Mouse (Mus musculus) cerebellum, adult 11 months (tissue): ENCODE results near the gene Dnajc15.
"Not testable (repeated sequence)": the region's sequence is repeated elsewhere in the genome, so short reads cannot be mapped to it uniquely, and the experiment has no call there.

ENCODE experiments used
- DNase-seq: peaks from one replicate; pipeline ENCODE4 v3.0.0; 2022

The Dnajc15 gene

DNA sequence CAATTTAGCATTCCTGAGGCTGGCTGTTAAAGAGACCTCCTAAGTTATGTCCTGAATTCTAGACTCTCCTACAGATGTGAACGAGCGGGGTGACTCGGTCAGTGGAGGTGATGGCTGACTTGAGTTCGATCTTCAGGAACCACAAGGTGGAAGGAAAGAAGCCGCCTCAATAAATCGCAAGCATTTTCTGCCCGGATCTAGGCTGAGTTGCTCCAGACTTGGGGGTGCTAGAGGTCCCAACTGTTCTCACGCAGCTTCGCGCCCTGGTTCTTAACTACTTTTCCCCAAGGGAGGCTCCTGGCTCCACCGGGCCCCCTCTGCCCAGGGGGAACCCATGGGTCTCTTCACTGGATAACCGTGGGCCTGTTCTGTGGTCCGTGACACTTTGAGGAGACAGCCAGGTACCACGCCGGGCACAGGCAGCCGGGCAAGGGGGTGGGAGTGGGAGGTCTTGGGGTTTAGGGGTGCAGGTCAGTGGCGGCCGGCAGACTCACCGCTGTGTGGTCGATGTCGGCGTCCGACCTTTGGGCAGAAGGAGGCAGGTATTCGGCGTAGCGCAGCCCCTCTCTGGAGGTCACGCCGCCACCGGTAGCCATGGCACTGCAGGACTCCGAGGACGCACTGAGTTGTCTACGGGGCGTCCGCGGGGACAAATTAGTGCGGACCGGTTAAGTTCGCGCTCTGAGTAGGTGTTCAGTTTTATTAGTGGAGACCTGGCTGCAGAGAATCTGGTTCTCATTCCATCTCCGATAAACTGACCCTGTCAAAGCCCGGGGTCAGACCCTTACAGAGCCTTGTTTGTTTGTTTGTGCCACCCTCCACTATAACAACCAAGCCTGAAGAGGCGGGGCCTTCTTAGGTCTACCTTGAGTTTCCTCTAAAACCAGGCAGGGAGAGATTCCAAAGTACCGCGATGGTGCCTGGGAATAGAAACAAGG is at the start of gene Dnajc15:
Gene Dnajc15, minus strand, starts transcription at position 822 of the 938 bp plus-strand sequence.
- DNase-seq, result peak; percentile 85

GRCm38 (mm10) chr14:77923076-77923865 is 48.3 kb upstream of the Dnajc15 start:
- no peak for DNase-seq

DNA sequence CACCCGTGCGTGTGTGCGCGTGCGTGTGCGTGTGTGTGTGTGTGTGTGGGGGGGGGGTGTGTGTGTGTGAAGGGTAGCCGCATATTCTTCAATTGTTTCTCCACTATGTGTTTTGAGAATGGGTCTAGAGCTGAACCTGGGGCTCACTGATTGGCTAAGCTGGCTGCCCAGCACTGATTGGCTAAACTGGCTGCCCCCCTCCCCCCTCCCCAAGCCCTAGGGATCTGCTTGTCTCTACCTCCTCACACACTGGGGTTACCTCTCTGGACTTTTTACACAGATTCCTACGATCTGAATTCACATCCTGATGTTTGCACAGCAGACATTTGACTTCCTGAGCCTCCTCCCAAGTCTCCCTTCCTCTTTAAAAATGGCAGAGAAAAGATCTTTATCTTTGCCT is 46.7 kb upstream of the Dnajc15 start:
- no peak for DNase-seq

DNA sequence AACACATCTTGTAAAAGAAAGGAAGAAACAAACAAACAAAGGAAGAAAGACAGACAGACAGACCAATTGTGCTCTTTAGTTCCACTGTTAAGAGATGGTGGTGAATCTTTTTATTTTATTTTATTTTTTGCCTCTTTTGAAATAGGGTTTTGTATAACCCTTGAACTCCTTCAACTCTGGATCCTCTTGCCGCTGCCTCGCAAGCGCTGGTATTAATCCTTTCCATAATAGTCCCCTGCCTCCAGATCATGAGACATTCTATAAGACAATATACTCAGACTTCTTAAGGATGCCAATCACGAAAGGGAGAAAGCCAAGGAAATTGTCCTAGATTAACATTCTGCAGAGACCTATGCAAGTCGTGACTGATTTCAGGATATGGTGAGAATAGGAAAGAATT is 40.9 kb upstream of the Dnajc15 start:
- DNase-seq, result no peak

- DNase-seq, result no peak
Measured at GRCm38 (mm10) chr14:77906586-77906985, 31.7 kb upstream of the Dnajc15 start.

GRCm38 (mm10) chr14:77905466-77905865 is 30.5 kb upstream of the Dnajc15 start:
- no peak for DNase-seq

- no peak for DNase-seq
Measured at GRCm38 (mm10) chr14:77904171-77904762, 29.3 kb upstream of the Dnajc15 start, which contains the start of gene Epsti1. Gene Epsti1, plus strand, starts transcription at chr14:77904239.

- no peak for DNase-seq
Measured at GRCm38 (mm10) chr14:77902541-77902940, 27.6 kb upstream of the Dnajc15 start.

DNA sequence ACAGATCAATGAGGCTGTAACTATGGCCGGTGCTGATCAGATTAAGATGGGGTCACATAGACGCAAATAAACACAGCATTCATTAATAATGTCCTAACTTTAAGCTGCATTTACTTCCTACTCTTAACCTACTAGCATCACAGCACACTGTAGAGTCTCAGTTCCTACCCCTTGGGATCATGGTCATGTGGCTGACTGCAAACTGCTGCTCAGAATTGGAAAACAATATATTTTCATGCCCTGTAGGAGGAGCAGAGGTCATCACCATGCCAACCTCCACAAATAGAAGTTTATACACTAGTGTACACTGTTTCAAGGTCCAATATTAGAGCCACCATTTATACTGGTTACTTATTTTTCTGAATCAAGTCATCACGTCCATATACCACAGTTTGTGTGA is 21.0 kb upstream of the Dnajc15 start:
- DNase-seq, result no peak

DNA sequence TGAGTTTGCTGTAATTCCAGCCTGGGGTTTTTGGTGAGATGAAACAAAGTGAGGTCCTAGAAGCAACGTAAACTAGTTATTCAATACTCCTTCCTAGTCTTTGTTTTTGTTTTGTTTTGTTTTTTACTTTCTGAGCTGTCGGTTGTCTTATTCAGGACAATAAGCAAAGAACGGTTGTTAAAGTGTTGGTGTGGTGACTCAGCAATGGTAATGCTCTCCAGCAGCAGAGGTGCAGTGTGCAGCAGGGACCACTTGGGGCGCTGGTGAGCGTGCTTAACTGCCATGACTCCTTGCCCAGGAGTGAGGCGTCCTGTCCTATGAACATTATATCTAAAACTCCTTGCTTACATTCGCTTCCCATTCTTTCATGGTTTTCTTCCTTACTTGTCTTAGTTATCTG is 15.0 kb upstream of the Dnajc15 start:
- DNase-seq, result no peak

GRCm38 (mm10) chr14:77886941-77887340 is 12.0 kb upstream of the Dnajc15 start:
- DNase-seq, result no peak

DNA sequence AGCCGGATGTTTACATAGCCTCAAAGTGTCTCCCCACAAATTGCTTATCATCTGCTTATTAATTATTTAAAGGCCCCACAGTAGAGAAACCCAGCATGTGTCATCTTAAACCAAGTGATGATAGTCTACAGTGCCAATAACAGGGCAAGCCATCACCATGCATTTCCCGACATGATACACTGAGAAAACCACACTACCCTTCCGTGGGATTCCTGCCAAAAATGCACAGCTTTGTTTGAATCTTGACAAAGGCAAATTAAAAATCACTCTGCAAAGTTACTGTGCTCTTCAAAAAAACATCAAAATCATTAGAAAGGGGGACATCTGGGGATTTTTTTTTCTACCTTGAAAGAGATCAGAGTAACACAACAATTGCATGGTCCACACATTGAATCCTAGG is 11.5 kb upstream of the Dnajc15 start:
- no peak for DNase-seq

DNA sequence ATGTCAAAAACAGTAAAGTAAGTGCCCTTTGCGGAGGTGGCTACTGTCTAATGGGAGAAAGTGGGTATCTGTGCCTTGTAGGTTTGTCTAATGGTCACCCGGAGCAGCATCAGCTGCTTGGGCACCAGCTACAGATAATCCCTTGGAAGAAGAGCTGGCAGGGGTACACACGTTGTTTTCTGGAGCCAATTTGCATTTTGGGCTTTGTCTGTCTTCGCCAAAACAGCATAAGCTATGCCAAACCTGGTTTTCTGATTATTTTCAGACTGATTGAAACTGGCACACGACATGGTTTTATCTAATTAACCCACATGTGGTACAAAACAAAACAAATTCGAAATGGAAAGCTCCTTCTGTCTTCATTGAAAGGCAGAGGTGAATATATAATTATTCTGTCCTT is 7.7 kb upstream of the Dnajc15 start:
- DNase-seq, result peak; percentile 8

- DNase-seq, result no peak
Measured at GRCm38 (mm10) chr14:77881998-77882397, 7.1 kb upstream of the Dnajc15 start.

GRCm38 (mm10) chr14:77877876-77878275 is 3.0 kb upstream of the Dnajc15 start:
- not testable (repeated sequence) for DNase-seq

- no peak for DNase-seq
Measured at GRCm38 (mm10) chr14:77876199-77876598, 1.3 kb upstream of the Dnajc15 start.

- DNase-seq, result no peak
Measured at GRCm38 (mm10) chr14:77871380-77871975, 3.4 kb downstream of the Dnajc15 start.

- no peak for DNase-seq
Measured at GRCm38 (mm10) chr14:77870926-77871325, 4.0 kb downstream of the Dnajc15 start.

DNA sequence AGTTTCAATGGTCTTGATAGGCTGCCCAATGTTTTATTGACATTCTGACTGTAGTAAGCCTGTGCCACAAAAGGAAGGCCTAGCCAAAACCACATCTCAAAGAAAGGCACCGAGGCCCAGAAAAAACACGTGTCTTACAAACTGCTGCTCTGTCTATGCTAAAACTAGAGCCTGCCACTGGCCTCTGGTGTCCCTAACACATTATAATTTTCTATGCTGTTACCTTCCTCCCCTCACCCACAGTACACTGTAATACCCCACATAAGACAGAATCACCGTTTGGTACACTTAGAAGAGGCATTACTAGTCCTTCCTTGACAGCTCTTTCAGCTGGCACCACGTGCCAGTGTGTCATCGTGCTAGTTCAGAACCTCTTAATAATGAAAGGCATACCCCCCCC is 7.3 kb downstream of the Dnajc15 start:
- no peak for DNase-seq

DNA sequence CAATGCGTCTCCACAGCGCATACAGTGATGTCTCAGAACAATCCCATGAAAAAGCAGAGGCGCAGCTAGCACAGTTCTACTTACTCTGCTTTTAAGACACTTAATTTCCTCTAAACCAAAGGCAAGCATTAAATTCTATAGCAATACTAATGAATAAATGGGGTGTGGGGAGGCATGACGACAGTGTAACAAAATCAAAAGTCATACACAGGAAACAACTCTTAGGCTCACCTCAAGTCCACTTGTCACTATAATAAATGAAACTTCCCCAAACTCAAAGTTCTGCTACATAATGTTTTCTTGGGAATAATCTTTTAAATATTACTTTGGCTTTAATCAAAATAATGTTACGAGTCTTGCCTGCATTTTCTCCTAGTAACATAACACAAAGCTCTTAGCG is 10.4 kb downstream of the Dnajc15 start:
- no peak for DNase-seq

- no peak for DNase-seq
Measured at GRCm38 (mm10) chr14:77864051-77864450, 10.9 kb downstream of the Dnajc15 start.

GRCm38 (mm10) chr14:77860841-77861560 is 13.9 kb downstream of the Dnajc15 start:
- no peak for DNase-seq
